Mouse (Mus musculus) spleen, adult 2 months (tissue): Measurements from ENCODE around the gene Thada.

Experiments
- CTCF ChIP-seq: fragments of 200-500 bp; IDR thresholded peaks from 2 replicates; pipeline ENCODE4 v1.5.1; 2011; ENCODE audit warnings: mild to moderate bottlenecking, inconsistent platforms; ENCODE audit not compliant: insufficient read depth, insufficient read length, insufficient replicate concordance; ENCODE audit errors: extremely low read depth
- POLR2A ChIP-seq: fragments of 200-500 bp; IDR thresholded peaks from 2 replicates; pipeline ENCODE4 v1.6.1; 2011; ENCODE audit warnings: low read depth, low read length, inconsistent platforms

DNA sequence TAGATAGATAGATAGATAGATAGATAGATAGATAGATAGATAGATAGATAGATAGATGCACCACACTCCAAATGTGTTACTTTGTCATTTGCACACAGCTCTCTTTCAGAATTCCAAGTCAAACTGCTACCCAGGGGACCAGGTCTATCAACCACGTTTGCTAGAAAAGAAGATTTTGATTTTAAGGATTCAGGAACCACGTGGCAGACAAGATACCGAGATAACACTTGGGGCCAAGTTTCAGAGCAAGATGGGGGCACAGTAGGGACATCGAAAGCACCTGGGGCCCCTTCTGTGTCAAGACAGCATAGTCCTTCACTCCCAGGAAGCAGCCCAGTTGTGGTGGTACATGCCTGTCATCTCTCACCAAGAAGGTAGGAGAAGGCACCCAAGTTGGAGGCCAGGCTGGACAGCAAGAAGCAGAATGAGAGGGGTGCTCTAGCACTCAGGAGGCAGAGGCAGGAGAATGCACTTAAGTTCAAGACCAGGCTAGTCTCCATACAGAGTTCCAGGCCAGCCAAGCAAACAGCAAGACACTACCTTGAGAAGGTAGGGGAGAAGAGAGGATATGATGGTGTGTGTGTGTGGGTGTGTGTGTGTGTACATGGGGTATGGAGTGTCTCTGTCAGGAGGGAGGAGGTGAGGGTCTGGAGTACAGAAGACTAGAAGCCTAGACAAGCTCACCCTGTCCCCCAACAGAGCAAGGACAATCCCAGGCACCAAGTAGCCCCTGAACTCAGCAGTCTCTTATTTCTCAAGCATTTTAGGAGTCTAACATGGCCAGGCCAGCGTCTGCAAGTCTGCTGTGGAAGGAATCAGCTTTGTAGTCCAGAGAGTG is 321.0 kb downstream of the Thada start:
- TF ChIP-seq CTCF, result no peak
- TF ChIP-seq POLR2A, result no peak
